Mouse (Mus musculus) urinary bladder, postnatal 10 days (tissue): ENCODE measurements at regions not wholly inside any gene's neighbourhood (a gene's known extent, or its start where the extent isn't known, plus 50 kb on each side); places are given as distances from the start of the nearest gene placed in this dataset.

Experiments used
- DNase-seq: peaks from one replicate; pipeline ENCODE4 v3.0.0; 2022; ENCODE audit warnings: low spot score

GRCm38 (mm10) chr7:113113266-113113893, 93.9 kb upstream of the Arntl start:
- no peak for DNase-seq

- DNase-seq: no peak
Observed at GRCm38 (mm10) chr7:113117599-113117998, 89.7 kb upstream of the Arntl start.

GRCm38 (mm10) chr7:113121911-113122319, 85.3 kb upstream of the Arntl start:
- no peak for DNase-seq

GRCm38 (mm10) chr7:113126010-113126409, 81.3 kb upstream of the Arntl start:
- no peak for DNase-seq

- no peak for DNase-seq
Observed at GRCm38 (mm10) chr7:113130552-113130951, 76.7 kb upstream of the Arntl start.

- no peak for DNase-seq
Observed at GRCm38 (mm10) chr7:113131945-113132538, 75.2 kb upstream of the Arntl start.

GRCm38 (mm10) chr7:113133891-113134290, 73.4 kb upstream of the Arntl start:
- DNase-seq: no peak

- DNase-seq: no peak
Observed at GRCm38 (mm10) chr7:113140011-113140438, 67.2 kb upstream of the Arntl start.

GRCm38 (mm10) chr7:113141846-113142683, 65.2 kb upstream of the Arntl start:
- no peak for DNase-seq

GRCm38 (mm10) chr7:113143552-113143951, 63.7 kb upstream of the Arntl start:
- DNase-seq: peak; percentile 47

GRCm38 (mm10) chr7:113145046-113145445, 62.2 kb upstream of the Arntl start:
- no peak for DNase-seq

GRCm38 (mm10) chr7:113146108-113146507, 61.2 kb upstream of the Arntl start:
- no peak for DNase-seq

GRCm38 (mm10) chr7:113146526-113146925, 60.7 kb upstream of the Arntl start:
- no peak for DNase-seq

- no peak for DNase-seq
Observed at GRCm38 (mm10) chr7:113147391-113148332, 59.6 kb upstream of the Arntl start.

- DNase-seq: no peak
Observed at GRCm38 (mm10) chr7:113148700-113149099, 58.6 kb upstream of the Arntl start.

- no peak for DNase-seq
Observed at GRCm38 (mm10) chr7:113149966-113150470, 57.2 kb upstream of the Arntl start.

GRCm38 (mm10) chr7:113150789-113151188, 56.5 kb upstream of the Arntl start:
- no peak for DNase-seq

GRCm38 (mm10) chr7:113151499-113151898, 55.8 kb upstream of the Arntl start:
- DNase-seq: no peak

GRCm38 (mm10) chr7:113153386-113153785, 53.9 kb upstream of the Arntl start:
- no peak for DNase-seq

GRCm38 (mm10) chr7:113154066-113154465, 53.2 kb upstream of the Arntl start:
- no peak for DNase-seq

GRCm38 (mm10) chr7:113156366-113156765, 50.9 kb upstream of the Arntl start:
- no peak for DNase-seq
